Mouse (Mus musculus) heart, embryonic 16.5 days (tissue): Measurements from ENCODE around the gene Tmem86a. TPM values are rescaled to one million over a fixed set of nuclear protein-coding genes. Genes with fewer than 3 reads are reported as not detected.

ENCODE experiments used
- ATAC-seq: fragments of 200-750 bp; cut with Nextera tagmentation; replicated peaks from 2 replicates; pipeline ENCODE4 v1.8.0; 2017; ENCODE audit warnings: moderate number of reproducible peaks; ENCODE audit not compliant: insufficient read depth, low FRiP score; ENCODE audit errors: extremely low read depth
- H3K27ac ChIP-seq: fragments of 300-500 bp; sonication (generic); 2 replicates; pipeline ENCODE4 v1.5.1; 2014; ENCODE audit warnings: mild to moderate bottlenecking, low read length, control low read depth, moderate library complexity
- H3K27me3 ChIP-seq: fragments of 300-500 bp; sonication (generic); 2 replicates; pipeline ENCODE4 v1.6.1; 2014; ENCODE audit warnings: low read length, mixed read lengths; ENCODE audit not compliant: control insufficient read depth, insufficient read depth
- H3K36me3 ChIP-seq: fragments of 300-500 bp; sonication (generic); 2 replicates; pipeline ENCODE4 v1.6.1; 2014; ENCODE audit not compliant: control insufficient read depth, insufficient read depth
- H3K4me1 ChIP-seq: fragments of 300-500 bp; sonication (generic); 2 replicates; pipeline ENCODE4 v1.6.1; 2014; ENCODE audit warnings: low read length, mixed read lengths; ENCODE audit not compliant: control insufficient read depth, insufficient read depth
- H3K4me2 ChIP-seq: fragments of 300-500 bp; sonication (generic); 2 replicates; pipeline ENCODE4 v1.6.1; 2014; ENCODE audit warnings: low read depth, mild to moderate bottlenecking, control low read depth, low read length
- H3K4me3 ChIP-seq: fragments of 300-500 bp; sonication (generic); 2 replicates; pipeline ENCODE4 v1.5.1; 2014; ENCODE audit warnings: mild to moderate bottlenecking, control low read depth, low read length
- H3K9ac ChIP-seq: fragments of 300-500 bp; sonication (generic); 2 replicates; pipeline ENCODE4 v1.6.1; 2014; ENCODE audit warnings: low read length, control low read depth
- H3K9me3 ChIP-seq: fragments of 300-500 bp; sonication (generic); replicated peaks from 2 replicates; pipeline ENCODE4 v1.6.1; 2016; ENCODE audit warnings: low read length; ENCODE audit not compliant: control insufficient read depth
- WGBS: fragments of 180-500 bp; shearing (Covaris S2); extraction: QIAGEN DNeasy Blood & Tissue Kit; methylation state at CpG from one replicate; pipeline ENCODE4 v1.1.7; 2014; 5-methylcytosine and 5-hydroxymethylcytosine counted together
- polyA plus RNA-seq: library from polyadenylated mRNA; unstranded; fragments of >200 nt; fragmentation: Nextera tagmentation; extraction: Ambion mirVana; gene quantifications from 2 replicates; pipeline ENCODE4 v1.2.1, GENCODE M21; 2015

The Tmem86a gene
- 20.1 and 23.0 TPM in 2 replicates for polyA plus RNA-seq

DNA sequence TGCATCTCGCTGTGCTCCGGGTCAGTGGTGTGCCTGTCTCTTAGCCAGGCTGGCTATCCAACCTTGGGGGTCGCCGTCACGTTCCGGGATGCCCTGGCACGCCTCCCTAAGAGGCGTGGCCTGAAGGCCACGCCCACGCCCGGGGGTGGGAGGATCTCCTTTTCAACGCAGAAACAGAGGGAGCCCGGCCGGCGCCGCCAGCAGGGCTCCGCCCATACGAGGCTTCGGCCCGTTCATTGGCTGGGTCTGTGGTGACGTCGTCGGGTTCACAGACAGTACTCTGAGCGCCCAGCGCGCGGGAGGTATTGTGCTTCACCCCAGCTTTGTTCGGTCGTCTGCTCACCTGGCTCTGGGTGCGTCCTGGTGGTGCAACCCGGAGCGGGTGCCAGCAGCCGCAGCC, at the start of gene Tmem86a:
Tmem86a (plus strand) TSS at position 236 of the 400 bp plus-strand sequence.
- Histone ChIP-seq H3K36me3 (peaks cover 5% of the 10 kb centered on the region; the same call in 1 of the 2 replicates), H3K27ac (peak within 1 kb of the TSS; percentile 88), H3K27me3 (no peaks in the 10 kb centered on the region), H3K9me3 (no peaks in the 10 kb centered on the region), H3K4me3 (peak within 1 kb of the TSS; percentile 78), H3K4me2 (peak within 1 kb of the TSS; percentile 79), H3K4me1 (peaks cover 20% of the 10 kb centered on the region), H3K9ac (peak within 1 kb of the TSS; percentile 78)
- ATAC-seq, result peak; percentile 98
- under 1% methylated on average over 33 of the region's 33 CpGs for WGBS

- Histone ChIP-seq H3K4me2 (no peak overlapping the region), H3K9ac (no peak overlapping the region), H3K4me3 (no peak overlapping the region), H3K4me1 (peaks cover 44% of the 10 kb centered on the region), H3K9me3 (no peaks in the 10 kb centered on the region), H3K27ac (no peak overlapping the region), H3K27me3 (no peaks in the 10 kb centered on the region), H3K36me3 (peaks cover 20% of the 10 kb centered on the region)
- peak; percentile 63 for ATAC-seq
- WGBS, result 49% methylated on average over 3 of the region's 3 CpGs
Observed at GRCm38 (mm10) chr7:47000644-47000983, 49.8 kb upstream of the Tmem86a start.

GRCm38 (mm10) chr7:47001125-47001899, 49.1 kb upstream of the Tmem86a start:
- no peak overlapping the region for H3K4me2 ChIP-seq
- no peaks in the 10 kb centered on the region for H3K9me3 ChIP-seq
- whole genome bisulfite sequencing, result 49% methylated on average over 5 of the region's 5 CpGs
- H3K4me1 ChIP-seq, result peaks cover 45% of the 10 kb centered on the region
- H3K27me3 ChIP-seq, result no peaks in the 10 kb centered on the region
- no peak for ATAC-seq
- no peak overlapping the region for H3K4me3 ChIP-seq
- 0 out of 2 replicates have a peak overlapping the region, but pooled peaks have one; percentile 3 for H3K27ac ChIP-seq
- H3K9ac ChIP-seq, result no peak overlapping the region
- H3K36me3 ChIP-seq, result peaks cover 20% of the 10 kb centered on the region

DNA sequence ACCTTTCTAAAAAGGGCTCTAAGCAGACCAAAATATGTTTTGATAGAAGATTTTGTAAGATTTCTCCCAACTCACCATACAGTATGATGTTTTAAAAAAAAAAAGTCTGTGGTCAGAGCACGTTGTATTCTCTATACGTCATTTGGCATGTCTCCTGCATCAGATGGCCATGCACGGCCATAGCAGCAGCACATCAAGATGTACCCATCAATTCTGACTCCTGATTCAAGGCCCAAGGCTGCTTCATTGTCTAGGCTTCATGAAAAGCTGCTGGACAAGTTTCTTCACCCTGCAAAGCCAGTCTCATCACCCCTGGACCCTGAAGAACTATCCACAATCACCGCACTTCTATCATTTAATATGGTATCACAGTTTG, 48.5 kb upstream of the Tmem86a start:
- no peak overlapping the region for H3K27ac ChIP-seq
- H3K4me1 ChIP-seq, result peaks cover 50% of the 10 kb centered on the region
- H3K4me3 ChIP-seq, result no peak overlapping the region
- ATAC-seq, result no peak
- H3K9me3 ChIP-seq, result no peaks in the 10 kb centered on the region
- no peaks in the 10 kb centered on the region for H3K27me3 ChIP-seq
- no peak overlapping the region for H3K9ac ChIP-seq
- 71% methylated on average over 4 of the region's 4 CpGs for WGBS
- no peak overlapping the region for H3K4me2 ChIP-seq
- H3K36me3 ChIP-seq, result peaks cover 18% of the 10 kb centered on the region

DNA sequence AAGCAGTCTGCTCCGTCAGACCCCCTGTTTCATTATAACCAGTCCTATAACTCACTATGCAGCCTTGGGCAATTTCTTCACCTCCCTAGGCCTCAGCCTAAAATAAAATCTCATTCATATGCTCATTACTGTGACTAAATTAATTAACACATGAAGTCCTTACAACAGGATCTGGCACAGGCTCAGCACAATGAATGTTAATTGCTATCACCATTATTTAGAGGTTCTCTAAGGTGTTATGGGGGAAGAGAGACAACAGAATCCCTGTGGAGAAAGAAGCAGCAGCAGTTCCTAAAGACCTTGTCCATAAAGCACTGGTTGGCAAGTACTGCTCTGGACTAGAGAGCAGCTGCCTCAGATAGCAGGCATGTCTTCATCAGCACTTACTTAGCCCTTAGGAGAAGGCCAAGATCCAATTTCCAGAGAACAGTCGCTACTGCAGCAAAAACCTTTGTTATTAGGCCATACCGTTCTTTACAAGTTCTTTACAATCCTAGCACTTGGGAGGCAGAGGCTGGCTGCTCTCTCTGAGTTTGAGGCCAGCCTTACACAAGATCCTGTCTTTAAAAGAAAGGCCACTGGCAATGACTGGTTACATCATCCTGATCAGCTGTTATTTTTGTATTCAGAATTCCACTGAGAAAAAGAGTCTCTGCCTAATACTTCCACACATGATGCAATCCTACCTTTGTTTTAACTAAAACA, 46.8 kb upstream of the Tmem86a start:
- Histone ChIP-seq H3K4me2 (no peak overlapping the region), H3K9ac (no peak overlapping the region), H3K9me3 (no peaks in the 10 kb centered on the region), H3K36me3 (peaks cover 2% of the 10 kb centered on the region; the same call in 1 of the 2 replicates), H3K4me3 (no peak overlapping the region), H3K4me1 (peaks cover 40% of the 10 kb centered on the region), H3K27me3 (no peaks in the 10 kb centered on the region), H3K27ac (no peak overlapping the region)
- 51% methylated on average over 3 of the region's 3 CpGs for WGBS
- no peak for ATAC-seq

DNA sequence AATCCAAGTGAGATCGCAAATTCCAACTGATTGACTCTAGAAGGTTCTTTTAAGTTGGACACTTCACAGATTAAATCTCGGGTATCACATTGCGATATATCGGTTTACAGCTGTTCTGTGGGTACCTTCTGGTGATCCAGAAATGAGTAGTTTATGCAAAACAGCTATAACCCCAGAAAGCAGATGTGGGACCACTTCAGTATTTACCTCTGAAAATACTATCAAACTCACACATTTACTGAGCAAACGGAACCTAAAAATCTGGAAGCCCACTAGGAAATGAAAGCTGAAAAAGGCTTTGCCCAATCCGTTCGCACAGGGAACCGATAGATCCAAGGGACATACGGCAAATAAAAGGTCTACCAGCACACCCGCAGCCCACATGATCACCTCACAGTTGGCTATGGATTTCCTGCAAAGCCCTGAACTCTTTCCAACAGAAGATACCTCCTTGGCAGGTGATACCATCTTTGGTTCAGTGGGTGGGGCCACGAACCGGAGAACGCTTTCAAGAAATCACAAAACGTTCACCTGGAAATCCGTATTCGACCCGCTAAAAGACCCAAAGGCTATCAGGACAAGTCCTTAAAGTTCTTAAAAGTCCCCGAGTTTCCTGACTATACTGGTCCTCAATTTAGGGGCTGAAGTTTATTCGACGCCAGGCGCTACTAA, 43.2 kb upstream of the Tmem86a start:
- ATAC-seq, result no peak
- no peaks in the 10 kb centered on the region for H3K36me3 ChIP-seq
- H3K4me3 ChIP-seq, result peak overlapping the region; percentile 92
- H3K9ac ChIP-seq, result peak overlapping the region; percentile 89
- no peaks in the 10 kb centered on the region for H3K27me3 ChIP-seq
- H3K9me3 ChIP-seq, result no peaks in the 10 kb centered on the region
- WGBS, result 16% methylated on average over 21 of the region's 21 CpGs
- H3K27ac ChIP-seq, result peak overlapping the region; percentile 95
- H3K4me1 ChIP-seq, result peaks cover 36% of the 10 kb centered on the region
- H3K4me2 ChIP-seq, result peak overlapping the region; percentile 98

DNA sequence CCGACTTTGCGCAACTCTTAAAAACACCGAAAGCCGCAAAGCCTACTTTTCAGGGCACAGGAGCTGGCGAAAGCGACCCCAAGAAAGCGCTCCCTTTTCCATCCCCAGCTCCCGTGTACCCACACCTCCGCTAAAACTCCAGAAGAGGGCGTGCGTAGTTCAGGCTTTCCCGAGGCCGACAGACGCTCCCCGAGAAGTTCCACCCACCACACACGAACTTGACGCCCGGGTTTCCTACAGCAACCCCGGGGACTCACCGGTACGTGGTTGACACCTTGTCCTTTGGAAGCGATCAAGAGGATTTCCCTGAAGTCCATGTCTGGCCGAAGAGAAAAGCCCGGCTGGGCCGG, 42.6 kb upstream of the Tmem86a start:
- H3K36me3 ChIP-seq, result no peaks in the 10 kb centered on the region
- WGBS, result under 1% methylated on average over 25 of the region's 25 CpGs
- peak; percentile 67 for ATAC-seq
- H3K9me3 ChIP-seq, result no peaks in the 10 kb centered on the region
- H3K4me2 ChIP-seq, result peak overlapping the region; percentile 98
- H3K27ac ChIP-seq, result peak overlapping the region; percentile 95
- no peaks in the 10 kb centered on the region for H3K27me3 ChIP-seq
- H3K4me3 ChIP-seq, result peak overlapping the region; percentile 92
- H3K4me1 ChIP-seq, result peaks cover 30% of the 10 kb centered on the region
- H3K9ac ChIP-seq, result peak overlapping the region; percentile 89

DNA sequence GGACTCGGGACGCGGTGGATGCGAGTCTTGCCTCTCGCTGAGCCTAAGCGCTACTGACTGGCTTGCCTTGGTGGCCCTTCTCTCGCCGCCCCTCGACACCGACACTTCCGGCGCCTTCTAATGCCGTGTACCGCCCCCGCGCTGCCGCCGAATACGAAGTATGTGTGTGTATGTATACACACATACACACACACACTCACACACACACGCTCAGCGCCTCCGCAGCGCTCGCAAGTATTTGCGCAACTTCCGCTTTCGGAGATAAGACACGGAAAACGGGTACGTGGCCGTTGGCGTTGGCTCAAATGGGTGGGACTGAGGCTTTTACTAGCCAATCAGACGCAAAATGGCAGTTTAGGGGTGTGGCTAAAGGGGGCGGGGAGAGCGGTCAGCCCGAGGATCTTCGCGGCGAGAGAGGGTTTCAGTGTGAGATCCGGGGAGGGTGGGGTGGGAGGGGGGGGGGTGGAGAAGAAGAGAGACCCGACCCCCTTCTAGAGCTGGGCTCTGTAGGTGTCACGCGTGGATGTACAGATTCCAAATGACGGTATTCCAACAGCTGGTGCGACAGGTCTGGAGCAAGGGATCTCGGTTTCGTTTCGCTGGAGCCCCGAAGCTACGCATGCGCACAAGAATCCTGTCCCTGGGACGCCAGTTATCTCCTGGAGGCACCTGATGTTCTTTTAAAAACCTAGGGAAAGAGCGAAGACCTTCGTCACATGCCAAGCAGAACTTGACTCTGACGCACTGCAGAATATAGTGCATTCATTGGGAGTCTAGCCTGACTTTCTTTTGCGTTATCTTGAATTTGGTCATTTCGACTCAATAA, 42.0 kb upstream of the Tmem86a start, which contains the start of gene Spty2d1:
Spty2d1 (minus strand) TSS at position 244 of the 826 bp plus-strand sequence.
- ATAC-seq, result peak; percentile 92
- peak within 1 kb of the TSS; percentile 98 for H3K4me2 ChIP-seq

More for the DNA sequence above, 42.0 kb upstream of the Tmem86a start, which contains the start of gene Spty2d1:
- Histone ChIP-seq H3K27me3 (no peaks in the 10 kb centered on the region), H3K9me3 (no peaks in the 10 kb centered on the region), H3K9ac (peak within 1 kb of the TSS; percentile 89), H3K36me3 (no peaks in the 10 kb centered on the region), H3K4me1 (peaks cover 31% of the 10 kb centered on the region), H3K27ac (peak within 1 kb of the TSS; percentile 95), H3K4me3 (peak within 1 kb of the TSS; percentile 92)
- WGBS, result under 1% methylated on average over 57 of the region's 57 CpGs
